Mouse (Mus musculus) testis, adult 2 months (tissue): ENCODE measurements at regions not wholly inside any gene's neighbourhood (a gene's known extent, or its start where the extent isn't known, plus 50 kb on each side); places are given as distances from the start of the nearest gene placed in this dataset.

ENCODE experiments used
- CTCF ChIP-seq: fragments of 200-500 bp; IDR thresholded peaks from 2 replicates; pipeline ENCODE4 v1.5.1; 2012; ENCODE audit warnings: low read depth, mild to moderate bottlenecking, inconsistent platforms, low read length, moderate library complexity; ENCODE audit not compliant: control insufficient read depth, insufficient read depth, insufficient replicate concordance
- POLR2A ChIP-seq: fragments of 200-500 bp; IDR thresholded peaks from 2 replicates; pipeline ENCODE4 v1.6.1; 2012; ENCODE audit warnings: low read depth, mild to moderate bottlenecking, inconsistent platforms, low read length, moderate library complexity; ENCODE audit not compliant: control insufficient read depth

DNA sequence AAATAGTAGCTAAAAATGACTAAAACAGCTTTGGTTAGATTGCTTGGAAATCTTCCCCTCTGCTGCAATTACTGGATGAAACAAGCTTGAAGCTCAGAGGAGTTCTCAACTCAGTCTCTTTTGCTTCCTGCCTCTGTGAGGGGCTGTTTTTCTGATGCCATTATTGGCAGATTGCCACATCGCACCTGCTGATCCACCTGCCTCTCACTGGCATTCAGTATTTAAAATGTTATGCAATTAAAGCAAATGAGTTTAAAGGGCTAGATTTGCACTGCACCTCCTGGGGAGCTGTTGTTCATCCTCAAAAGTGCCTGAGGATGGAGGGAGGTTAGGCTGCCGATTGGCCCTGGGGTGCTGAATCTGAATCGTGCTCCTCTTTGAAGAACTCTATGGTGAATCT lies 860.5 kb upstream of the Foxg1 start:
- TF ChIP-seq POLR2A (no peak), CTCF (no peak)
